Comparison of ENCODE assay signal across 23 mouse cellular contexts in genomic region chr17:35101161-35101560, GRCm38 (mm10). TPM values are rescaled to one million over a fixed set of nuclear protein-coding genes. Genes with fewer than 3 reads are reported as not detected.
A peak's percentile ranks its signal among the peaks of the same experiment; 100 is the strongest.
DNase-seq lines count a peak whose midpoint lies in the region; ATAC-seq lines count a peak whose summit lies in the region.
"Had no signal": no experiment of that assay in that cellular context is flagged by ENCODE, and none has a peak within 500 bp of the region (broad histone marks: within the 10 kb centered on the region; RNA-seq: fewer than 3 reads in every experiment).

No protein-coding gene starts in this region.

- H3K27me3 ChIP-seq in kidney, embryonic 14.5 days (ENCODE audit: control insufficient read depth, insufficient read depth, low read length): no peaks in the 10 kb centered on the region
- H3K27me3 ChIP-seq in midbrain, embryonic 13.5 days: no peaks in the 10 kb centered on the region
- H3K27me3 ChIP-seq in midbrain, embryonic 15.5 days (replicated peaks): no peaks in the 10 kb centered on the region
- no peaks in the 10 kb centered on the region for H3K27me3 ChIP-seq in forebrain, embryonic 14.5 days (replicated peaks; ENCODE audit: control insufficient read depth, insufficient read depth, low read length)
- H3K27me3 ChIP-seq: embryonic facial prominence, embryonic 13.5 days; forebrain, embryonic 12.5 days; heart, embryonic 12.5 days; hindbrain, embryonic 15.5 days had no signal

- WGBS in kidney, embryonic 14.5 days: 81% methylated on average over 11 of the region's 11 CpGs
- 94% methylated on average over 11 of the region's 11 CpGs for WGBS in midbrain, embryonic 13.5 days
- 90% methylated on average over 11 of the region's 11 CpGs for whole genome bisulfite sequencing in midbrain, embryonic 15.5 days
- 93% methylated on average over 11 of the region's 11 CpGs for WGBS in forebrain, embryonic 14.5 days

- DNase-seq in adrenal gland, postnatal 10 days: peak; percentile 36
- no peak for DNase-seq in adrenal gland, adult 18-20 months (ENCODE audit: low spot score in 2 of 2)
- DNase-seq in kidney, postnatal 10 days: no peak
- no peak for DNase-seq in forebrain, embryonic 14.5 days (ENCODE audit: low spot score)
- DNase-seq: cerebellum, adult 11 months; cerebellum, adult 9-10 months; forebrain, postnatal 0 days; gastrocnemius, postnatal 14 days; heart, adult 2 months; heart, postnatal 36 days; kidney, adult 11 months had no signal

- no peaks in the 10 kb centered on the region for H3K9me3 ChIP-seq in kidney, embryonic 14.5 days (ENCODE audit: control insufficient read depth, low read length)
- no peaks in the 10 kb centered on the region for H3K9me3 ChIP-seq in midbrain, embryonic 13.5 days
- no peaks in the 10 kb centered on the region for H3K9me3 ChIP-seq in midbrain, embryonic 15.5 days
- no peaks in the 10 kb centered on the region for H3K9me3 ChIP-seq in forebrain, embryonic 14.5 days (replicated peaks; ENCODE audit: control insufficient read depth, low read length)
- H3K9me3 ChIP-seq: embryonic facial prominence, embryonic 13.5 days; forebrain, embryonic 12.5 days; heart, embryonic 12.5 days; hindbrain, embryonic 15.5 days had no signal

- H3K4me1 ChIP-seq in kidney, embryonic 14.5 days (ENCODE audit: control insufficient read depth, insufficient read depth, low read length): peaks cover 10% of the 10 kb centered on the region; the same call in 1 of the 2 replicates
- H3K4me1 ChIP-seq in midbrain, embryonic 13.5 days (replicated peaks): peaks cover 5% of the 10 kb centered on the region
- H3K4me1 ChIP-seq in midbrain, embryonic 15.5 days: peaks cover 6% of the 10 kb centered on the region; the same call in 1 of the 2 replicates
- H3K4me1 ChIP-seq in forebrain, embryonic 14.5 days (ENCODE audit: control insufficient read depth, insufficient read depth, low read length): no peaks in the 10 kb centered on the region

- peaks cover 72% of the 10 kb centered on the region for H3K36me3 ChIP-seq in kidney, embryonic 14.5 days (ENCODE audit: control insufficient read depth, insufficient read depth, low read length)
- H3K36me3 ChIP-seq in midbrain, embryonic 13.5 days: peaks cover 79% of the 10 kb centered on the region
- H3K36me3 ChIP-seq in midbrain, embryonic 15.5 days (replicated peaks): peaks cover 50% of the 10 kb centered on the region
- H3K36me3 ChIP-seq in forebrain, embryonic 14.5 days (ENCODE audit: control insufficient read depth, insufficient read depth, low read length): peaks cover 80% of the 10 kb centered on the region

- no peak overlapping the region for H3K27ac ChIP-seq in kidney, embryonic 14.5 days (ENCODE audit: low read depth, low read length)
- H3K27ac ChIP-seq in midbrain, embryonic 13.5 days: no peak overlapping the region
- no peak overlapping the region for H3K27ac ChIP-seq in midbrain, embryonic 15.5 days
- H3K27ac ChIP-seq in forebrain, embryonic 14.5 days (ENCODE audit: low read depth, low read length): no peak overlapping the region
- H3K27ac ChIP-seq: embryonic facial prominence, embryonic 13.5 days; forebrain, embryonic 12.5 days; heart, adult 2 months; hindbrain, embryonic 15.5 days had no signal

- no peak for ATAC-seq in kidney, embryonic 14.5 days (ENCODE audit: low FRiP score, low TSS enrichment)
- ATAC-seq in midbrain, embryonic 13.5 days: no peak
- no peak for ATAC-seq in midbrain, embryonic 15.5 days (replicated peaks)
- no peak for ATAC-seq in forebrain, embryonic 14.5 days
- ATAC-seq: forebrain, postnatal 0 days had no signal

- no peak overlapping the region for H3K4me2 ChIP-seq in kidney, embryonic 14.5 days (replicated peaks; ENCODE audit: low read depth, low read length)
- no peak overlapping the region for H3K4me2 ChIP-seq in midbrain, embryonic 13.5 days (replicated peaks)
- no peak overlapping the region for H3K4me2 ChIP-seq in midbrain, embryonic 15.5 days
- no peak overlapping the region for H3K4me2 ChIP-seq in forebrain, embryonic 14.5 days (ENCODE audit: low read length)
- H3K4me2 ChIP-seq: embryonic facial prominence, embryonic 13.5 days; forebrain, embryonic 12.5 days; heart, embryonic 12.5 days; hindbrain, embryonic 15.5 days had no signal

- no peak overlapping the region for H3K4me3 ChIP-seq in kidney, embryonic 14.5 days (ENCODE audit: low read length)
- H3K4me3 ChIP-seq in midbrain, embryonic 13.5 days (replicated peaks): no peak overlapping the region
- H3K4me3 ChIP-seq in midbrain, embryonic 15.5 days: no peak overlapping the region
- H3K4me3 ChIP-seq in forebrain, embryonic 14.5 days (ENCODE audit: low read depth, low read length): no peak overlapping the region
- H3K4me3 ChIP-seq: embryonic facial prominence, embryonic 13.5 days; forebrain, embryonic 12.5 days; heart, adult 2 months; heart, embryonic 12.5 days; hindbrain, embryonic 15.5 days had no signal

- H3K9ac ChIP-seq in kidney, embryonic 14.5 days (ENCODE audit: low read depth, low read length): peak overlapping the region; percentile 13; the same call in 1 of the 2 replicates
- 0 out of 2 replicates have a peak overlapping the region, but pooled peaks have one; percentile 19 for H3K9ac ChIP-seq in midbrain, embryonic 13.5 days (replicated peaks)
- no peak overlapping the region for H3K9ac ChIP-seq in midbrain, embryonic 15.5 days
- H3K9ac ChIP-seq in forebrain, embryonic 14.5 days (ENCODE audit: low read length): no peak overlapping the region
- H3K9ac ChIP-seq: forebrain, embryonic 12.5 days; forebrain, postnatal 0 days; heart, embryonic 12.5 days; hindbrain, embryonic 15.5 days had no signal

RNA-seq across cellular contexts. Expression of gene Ly6g5c, which starts 6.9 kb away (rescaled TPM):
- total RNA-seq in adrenal gland, postnatal 10 days (2021): not detected
- total RNA-seq in adrenal gland, adult 18-20 months (2021): not detected
- polyA plus RNA-seq in kidney, embryonic 14.5 days (2014; fragmentation: Nextera tagmentation; extraction: Ambion mirVana): not detected in 2 replicates
- not detected in 2 replicates for polyA plus RNA-seq in midbrain, embryonic 13.5 days (2015; fragmentation: Nextera tagmentation; extraction: Ambion mirVana)
- polyA plus RNA-seq in midbrain, embryonic 15.5 days (2015; fragmentation: Nextera tagmentation; extraction: Ambion mirVana): not detected in 2 replicates
- polyA plus RNA-seq in forebrain, embryonic 14.5 days (2014; fragmentation: Nextera tagmentation; extraction: Ambion mirVana): not detected in 2 replicates
- total RNA-seq: forebrain, postnatal 0 days; gastrocnemius, adult 18-20 months; gastrocnemius, postnatal 14 days; heart, adult 2 months; heart, postnatal 36 days had no signal
- polyA plus RNA-seq: cortical plate, adult 2 months; embryonic facial prominence, embryonic 13.5 days; forebrain, embryonic 12.5 days; forebrain, postnatal 0 days; heart, adult 2 months; heart, embryonic 12.5 days; hindbrain, embryonic 11.5 days; hindbrain, embryonic 15.5 days had no signal

RNA-seq across cellular contexts. Expression of gene Abhd16a, which starts 12.1 kb away (rescaled TPM):
- 10 to 100 TPM; 77.2 to 91.4 TPM for total RNA-seq in adrenal gland, postnatal 10 days (2021)
- 10 to 100 TPM; 75.0 to 88.2 TPM for total RNA-seq in adrenal gland, adult 18-20 months (2021)
- 73.9 and 85.7 TPM in 2 replicates for polyA plus RNA-seq in kidney, embryonic 14.5 days (2014; fragmentation: Nextera tagmentation; extraction: Ambion mirVana)
- 85.1 and 86.5 TPM in 2 replicates for polyA plus RNA-seq in midbrain, embryonic 13.5 days (2015; fragmentation: Nextera tagmentation; extraction: Ambion mirVana)
- polyA plus RNA-seq in midbrain, embryonic 15.5 days (2015; fragmentation: Nextera tagmentation; extraction: Ambion mirVana): 105 and 113 TPM in 2 replicates
- 69.9 and 75.7 TPM in 2 replicates for polyA plus RNA-seq in forebrain, embryonic 14.5 days (2014; fragmentation: Nextera tagmentation; extraction: Ambion mirVana)

RNA-seq across cellular contexts. Expression of gene Ly6g5b, which starts 14.1 kb away (rescaled TPM):
- under 1 TPM; 0.30 to 0.91 TPM for total RNA-seq in adrenal gland, postnatal 10 days (2021)
- under 1 TPM; 0.33 to 0.67 TPM for total RNA-seq in adrenal gland, adult 18-20 months (2021)
- 1.2 and 1.3 TPM in 2 replicates for polyA plus RNA-seq in kidney, embryonic 14.5 days (2014; fragmentation: Nextera tagmentation; extraction: Ambion mirVana)
- 1.4 and 1.7 TPM in 2 replicates for polyA plus RNA-seq in midbrain, embryonic 13.5 days (2015; fragmentation: Nextera tagmentation; extraction: Ambion mirVana)
- 1.1 and 2.2 TPM in 2 replicates for polyA plus RNA-seq in midbrain, embryonic 15.5 days (2015; fragmentation: Nextera tagmentation; extraction: Ambion mirVana)
- 0.89 and 1.1 TPM in 2 replicates for polyA plus RNA-seq in forebrain, embryonic 14.5 days (2014; fragmentation: Nextera tagmentation; extraction: Ambion mirVana)
- total RNA-seq: gastrocnemius, adult 18-20 months; heart, postnatal 36 days had no signal
- polyA plus RNA-seq: heart, postnatal 0 days had no signal

RNA-seq across cellular contexts. Expression of gene Ly6g6f, which starts 15.8 kb away (rescaled TPM):
- total RNA-seq in adrenal gland, postnatal 10 days (2021): under 1 TPM in 1 of 2 experiments, not detected in 1; 0.48 TPM
- not detected for total RNA-seq in adrenal gland, adult 18-20 months (2021)
- polyA plus RNA-seq in kidney, embryonic 14.5 days (2014; fragmentation: Nextera tagmentation; extraction: Ambion mirVana): 0.31 and 0.34 TPM in 2 replicates
- polyA plus RNA-seq in midbrain, embryonic 13.5 days (2015; fragmentation: Nextera tagmentation; extraction: Ambion mirVana): 0.18 and 0.19 TPM in 2 replicates
- not detected in 2 replicates for polyA plus RNA-seq in midbrain, embryonic 15.5 days (2015; fragmentation: Nextera tagmentation; extraction: Ambion mirVana)
- 0.15 TPM in 1 of 2 replicates, not detected in the other for polyA plus RNA-seq in forebrain, embryonic 14.5 days (2014; fragmentation: Nextera tagmentation; extraction: Ambion mirVana)
- total RNA-seq: ES-E14; forebrain, postnatal 0 days; gastrocnemius, adult 18-20 months; gastrocnemius, postnatal 14 days; heart, adult 2 months; heart, postnatal 36 days had no signal
- polyA plus RNA-seq: forebrain, postnatal 0 days; heart, postnatal 0 days; hindbrain, embryonic 15.5 days had no signal

RNA-seq across cellular contexts. Expression of gene Gpank1, which starts 20.1 kb away (rescaled TPM):
- total RNA-seq in adrenal gland, postnatal 10 days (2021): 10 to 100 TPM; 10.8 to 11.4 TPM
- total RNA-seq in adrenal gland, adult 18-20 months (2021): 10 to 100 TPM; 14.8 to 16.2 TPM
- 19.4 and 20.8 TPM in 2 replicates for polyA plus RNA-seq in kidney, embryonic 14.5 days (2014; fragmentation: Nextera tagmentation; extraction: Ambion mirVana)
- 27.1 and 30.4 TPM in 2 replicates for polyA plus RNA-seq in midbrain, embryonic 13.5 days (2015; fragmentation: Nextera tagmentation; extraction: Ambion mirVana)
- polyA plus RNA-seq in midbrain, embryonic 15.5 days (2015; fragmentation: Nextera tagmentation; extraction: Ambion mirVana): 25.9 and 28.9 TPM in 2 replicates
- 31.3 and 34.2 TPM in 2 replicates for polyA plus RNA-seq in forebrain, embryonic 14.5 days (2014; fragmentation: Nextera tagmentation; extraction: Ambion mirVana)

Comparison
In these comparisons a context has a peak if more than half of its experiments do, and no peak if none do; other contexts are left out.
1. H3K9ac ChIP-seq: peak in kidney, embryonic 14.5 days (single experiment) and midbrain, embryonic 13.5 days (single experiment); none in midbrain, embryonic 15.5 days (single experiment) and forebrain, embryonic 14.5 days (single experiment).